Mouse (Mus musculus) forebrain, embryonic 12.5 days (tissue): ENCODE results near the gene Rps7. TPM values are rescaled to one million over a fixed set of nuclear protein-coding genes. Genes with fewer than 3 reads are reported as not detected.

ENCODE experiments used
- microRNA-seq: library from miRNA; unstranded; fragments of <30 nt; microRNA quantifications from one replicate; pipeline ENCODE4, GENCODE M21; 2017
- polyA plus RNA-seq: library from polyadenylated mRNA; unstranded; fragments of >200 nt; fragmentation: Nextera tagmentation; extraction: Ambion mirVana; gene quantifications from 2 replicates; pipeline ENCODE4 v1.2.1, GENCODE M21; 2016

Gene Rps7
- polyA plus RNA-seq, 1 experiment from 2014 or later = 690 TPM

Small RNA genes within 50 kb of the gene (microRNA-seq; reads per million reads assigned to microRNA genes)
- gene Mir6937 = not detected

Other genes with a start within 250 kb of the Rps7 start
- gene Dcdc2c, start 83.6 kb downstream of the Rps7 start, polyA plus RNA-seq = 0.13 TPM in 1 of 2 replicates, not detected in the other
- not detected in 2 replicates for gene Allc, start 53.4 kb downstream of the Rps7 start, polyA plus RNA-seq
- gene Colec11, start 12.6 kb downstream of the Rps7 start, polyA plus RNA-seq = 0.22 and 0.23 TPM in 2 replicates
- 29.0 and 30.2 TPM in 2 replicates for gene Rnaseh1, start 13.6 kb upstream of the Rps7 start, polyA plus RNA-seq
- 41.6 and 44.1 TPM in 2 replicates for gene Adi1, start 39.3 kb upstream of the Rps7 start, polyA plus RNA-seq
- 40.4 and 41.5 TPM in 2 replicates for gene Trappc12, start 114.5 kb upstream of the Rps7 start, polyA plus RNA-seq
- 43.0 and 45.8 TPM in 2 replicates for gene Eipr1, start 115.8 kb upstream of the Rps7 start, polyA plus RNA-seq